ENCODE assay signal across 7 mouse cellular contexts in the genomic region with DNA sequence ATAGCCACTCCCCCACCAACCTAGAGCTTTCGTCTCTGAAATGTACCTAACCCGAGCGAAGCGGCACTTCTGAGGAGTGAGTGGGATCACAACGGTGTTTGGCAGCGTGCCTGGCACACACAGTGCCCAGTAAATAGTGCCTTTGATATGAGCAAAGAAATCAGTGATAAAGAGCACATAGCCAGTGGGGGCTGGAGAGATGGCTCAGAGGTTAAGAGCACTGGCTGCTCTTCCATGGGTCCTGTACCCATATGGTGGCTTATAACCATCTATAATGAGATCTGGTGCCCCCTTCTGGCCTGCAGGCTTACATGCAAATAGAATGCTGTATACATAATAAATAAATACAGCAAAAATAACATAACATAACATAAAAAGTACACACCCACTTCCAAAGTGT. TPM values are rescaled to one million over a fixed set of nuclear protein-coding genes. Genes with fewer than 3 reads are reported as not detected.
DNase-seq lines count a peak whose midpoint lies in the region; ATAC-seq and TF ChIP-seq lines count a peak whose summit lies in the region.

No protein-coding gene starts in this region.

- H3K27ac ChIP-seq in layer of hippocampus, adult 2 months, result no peak overlapping the region
- no peak overlapping the region for H3K27ac ChIP-seq in MEL (ENCODE audit: control insufficient read depth, low read depth, low read length)
- no peak overlapping the region for H3K27ac ChIP-seq in cerebellum, adult 2 months (ENCODE audit: insufficient read depth, low read length)

- 73% methylated on average over 6 of the region's 6 CpGs for WGBS in cerebellum, adult 2 months

- no peak for DNase-seq in layer of hippocampus, adult 2 months (ENCODE audit: low spot score in 2 of 2)
- DNase-seq in layer of hippocampus, postnatal 25 days (ENCODE audit: extremely low spot score in 1 of 2, low spot score in 1 of 2), result no peak
- DNase-seq in MEL (ENCODE audit: low read depth, low spot score), result peak; percentile 9
- DNase-seq in cerebellum, adult 2 months, result peak; percentile 28 to 35
- DNase-seq in kidney, adult 9 months, result peak; percentile 38
- DNase-seq in natural killer cell, adult 2 months (ENCODE audit: low spot score in 2 of 2), result peak; percentile 68 to 69

- H3K27me3 ChIP-seq in MEL (ENCODE audit: control insufficient read depth in 1 of 2, insufficient read depth in 2 of 2, low read length in 2 of 2), result no peaks in the 10 kb centered on the region
- H3K27me3 ChIP-seq in cerebellum, adult 2 months (ENCODE audit: control insufficient read depth, insufficient read depth, low read length), result no peaks in the 10 kb centered on the region

- no peak overlapping the region for H3K9ac ChIP-seq in MEL (ENCODE audit: control insufficient read depth, low read depth, low read length, poor library complexity, severe bottlenecking)

- no peak for TF ChIP-seq EP300 in MEL (IDR thresholded peaks at IDR 0.05; ENCODE audit: low read depth in 1 of 2, low read length in 2 of 2)

- H3K4me1 ChIP-seq in MEL (ENCODE audit: control insufficient read depth in 1 of 2, insufficient read depth in 2 of 2, low read length in 2 of 2), result no peaks in the 10 kb centered on the region
- peaks cover 4% of the 10 kb centered on the region; the same call in 1 of the 2 replicates for H3K4me1 ChIP-seq in cerebellum, adult 2 months (ENCODE audit: control insufficient read depth, insufficient read depth, low read length)

- no peaks in the 10 kb centered on the region for H3K9me3 ChIP-seq in MEL (replicated peaks; ENCODE audit: insufficient read depth, low read length)

- peak; percentile 50 for TF ChIP-seq RAD21 in MEL (IDR thresholded peaks at IDR 0.05; ENCODE audit: low read depth, low read length)

- no peaks in the 10 kb centered on the region for H3K36me3 ChIP-seq in MEL (ENCODE audit: control insufficient read depth in 1 of 2, insufficient read depth in 2 of 2, low read length in 2 of 2)

- H3K4me3 ChIP-seq in layer of hippocampus, adult 2 months, result no peak overlapping the region
- no peak overlapping the region for H3K4me3 ChIP-seq in MEL (ENCODE audit: control insufficient read depth in 1 of 2, insufficient read depth in 1 of 2, low read depth in 2 of 2, low read length in 2 of 2)
- no peak overlapping the region for H3K4me3 ChIP-seq in cerebellum, adult 2 months (replicated peaks; ENCODE audit: insufficient read depth, low read depth, low read length)

- no peak for ATAC-seq in erythroblast, adult 5-6 weeks (replicated peaks; ENCODE audit: low FRiP score, poor library complexity, severe bottlenecking)

- no peak for TF ChIP-seq POLR2A in MEL (IDR thresholded peaks at IDR 0.05; ENCODE audit: control insufficient read depth in 1 of 2, insufficient read depth in 1 of 2, low read depth in 1 of 2, low read length in 2 of 2, poor library complexity in 1 of 2)
- TF ChIP-seq POLR2A in cerebellum, adult 2 months (IDR thresholded peaks at IDR 0.05; ENCODE audit: borderline replicate concordance, insufficient read depth, low read length), result no peak

- peak; percentile 67 for TF ChIP-seq CTCF in layer of hippocampus, adult 2 months (conservative IDR thresholded peaks at IDR 0.05)
- peak in 2 of 3 experiments; percentile 8 to 56; a peak in 2 of 6 replicates for TF ChIP-seq CTCF in MEL (IDR thresholded peaks at IDR 0.05 in 2 of 3, conservative IDR thresholded peaks at IDR 0.05 in 1 of 3; ENCODE audit: control insufficient read depth in 1 of 3, insufficient read depth in 1 of 3, low read depth in 2 of 3, low read length in 3 of 3, poor library complexity in 1 of 3, severe bottlenecking in 1 of 3)
- TF ChIP-seq CTCF in cerebellum, adult 2 months (IDR thresholded peaks at IDR 0.05; ENCODE audit: borderline replicate concordance, insufficient read depth, low read depth, low read length), result no peak

- H3K79me2 ChIP-seq in MEL (ENCODE audit: control insufficient read depth, insufficient read depth, low read length, poor library complexity), result no peaks in the 10 kb centered on the region

TF ChIP-seq in MEL, 35 proteins besides CTCF, POLR2A, EP300 and RAD21:
- TF ChIP-seq JUND (IDR thresholded peaks at IDR 0.05; ENCODE audit: low read depth, low read length) (no peak), NELFE (IDR thresholded peaks at IDR 0.05; ENCODE audit: low read depth, low read length) (no peak), ZC3H11A (IDR thresholded peaks at IDR 0.05; ENCODE audit: low read depth, low read length) (peak; percentile 68), E2F4 (IDR thresholded peaks at IDR 0.05; ENCODE audit: borderline replicate concordance, low read depth, low read length) (no peak), ZMIZ1 (IDR thresholded peaks at IDR 0.05; ENCODE audit: low read depth, low read length) (no peak), USF2 (IDR thresholded peaks at IDR 0.05; ENCODE audit: borderline replicate concordance in 1 of 2, insufficient read depth in 1 of 2, low read depth in 1 of 2, low read length in 2 of 2) (no peak), MYB (IDR thresholded peaks at IDR 0.05; ENCODE audit: low read depth, low read length) (no peak), BHLHE40 (IDR thresholded peaks at IDR 0.05; ENCODE audit: borderline replicate concordance, low read depth, low read length) (no peak), SMC3 (IDR thresholded peaks at IDR 0.05; ENCODE audit: low read depth, low read length) (peak; percentile 67)
TF ChIP-seq in MEL: peak in this region for 2.

RNA-seq across cellular contexts. Expression of gene Arl4c, which starts 3.0 kb away (rescaled TPM):
- 10 to 100 TPM; 27.6 to 27.7 TPM for total RNA-seq in layer of hippocampus, adult 2 months (2021)
- 10 to 100 TPM; 28.5 to 29.6 TPM for total RNA-seq in layer of hippocampus, postnatal 25 days (2021)
- total RNA-seq in MEL (2012; rRNA removed), result not detected in 2 replicates
- not detected for polyA plus RNA-seq in MEL (2012; ENCODE audit: insufficient read depth in 1 of 2, insufficient read length in 2 of 2, low read depth in 1 of 2, low replicate concordance in 2 of 2, missing spikeins in 1 of 2)
- 48.9 and 50.0 TPM in 2 replicates for polyA plus RNA-seq in cerebellum, adult 2 months (2012; rRNA removed)
- total RNA-seq in erythroblast, adult 5-6 weeks (2015; ENCODE audit: low replicate concordance), result 0.96 and 2.9 TPM in 2 replicates
- 1.8 and 3.5 TPM in 2 replicates for total RNA-seq in erythroblast, adult 5-6 weeks (2017; ENCODE audit: low replicate concordance)

Comparison
In these comparisons a context has a peak if more than half of its experiments do, and no peak if none do; other contexts are left out.
1. DNase-seq: peak in MEL (single experiment), cerebellum, adult 2 months (2 of 2), kidney, adult 9 months (single experiment) and natural killer cell, adult 2 months (2 of 2); none in layer of hippocampus, adult 2 months (0 of 2) and layer of hippocampus, postnatal 25 days (0 of 2).
2. RNA of gene Arl4c, which starts 3.0 kb away (total RNA-seq): 28.5 to 29.6 TPM in layer of hippocampus, postnatal 25 days and 27.6 to 27.7 TPM in layer of hippocampus, adult 2 months; 0.96 to 3.5 TPM in erythroblast, adult 5-6 weeks and not detected in MEL; every median in the first group is over 4 times any median in the second.